Mouse (Mus musculus): ENCODE data around the gene Btbd16. TPM values are rescaled to one million over a fixed set of nuclear protein-coding genes. Genes with fewer than 3 reads are reported as not detected.
A peak's percentile ranks its signal among the peaks of the same experiment; 100 is the strongest.

Btbd16 gene
- total RNA-seq (2021): under 1 TPM; 0.37 to 0.60 TPM
- long read RNA-seq, experiment 1, partial matches to known transcripts: 0 of 2 reads
- long read RNA-seq, experiment 1, other reads (novel, unspliced or antisense): 2 of 2 reads
- long read RNA-seq, experiment 2, partial matches to known transcripts: 1 of 5 reads
- long read RNA-seq, experiment 2, other reads (novel, unspliced or antisense): 4 of 5 reads

- no peak for DNase-seq (ENCODE audit: low spot score in 2 of 2)
Observed at GRCm38 (mm10) chr7:130773914-130774630, at the start of gene Btbd16. TSS of gene Btbd16 (plus strand) at chr7:130774069.

- DNase-seq (ENCODE audit: low spot score in 2 of 2): peak; percentile 42 to 76
Observed at GRCm38 (mm10) chr7:130726185-130726584, 47.7 kb upstream of the Btbd16 start.

- DNase-seq (ENCODE audit: low spot score in 2 of 2): no peak
Observed at GRCm38 (mm10) chr7:130726724-130727422, 47.0 kb upstream of the Btbd16 start.

- no peak for DNase-seq (ENCODE audit: low spot score in 2 of 2)
Observed at GRCm38 (mm10) chr7:130727560-130727959, 46.3 kb upstream of the Btbd16 start.

GRCm38 (mm10) chr7:130731792-130732191, 42.1 kb upstream of the Btbd16 start:
- no peak for DNase-seq (ENCODE audit: low spot score in 2 of 2)

- DNase-seq (ENCODE audit: low spot score in 2 of 2): no peak
Observed at GRCm38 (mm10) chr7:130732908-130733307, 41.0 kb upstream of the Btbd16 start.

GRCm38 (mm10) chr7:130733423-130733822, 40.4 kb upstream of the Btbd16 start:
- DNase-seq (ENCODE audit: low spot score in 2 of 2): no peak

- no peak for DNase-seq (ENCODE audit: low spot score in 2 of 2)
Observed at GRCm38 (mm10) chr7:130734195-130734787, 39.6 kb upstream of the Btbd16 start.

GRCm38 (mm10) chr7:130741099-130741498, 32.8 kb upstream of the Btbd16 start:
- DNase-seq (ENCODE audit: low spot score in 2 of 2): no peak

GRCm38 (mm10) chr7:130743239-130744025, 30.4 kb upstream of the Btbd16 start:
- DNase-seq (ENCODE audit: low spot score in 2 of 2): no peak

- DNase-seq (ENCODE audit: low spot score in 2 of 2): no peak
Observed at GRCm38 (mm10) chr7:130749165-130749564, 24.7 kb upstream of the Btbd16 start.

GRCm38 (mm10) chr7:130750752-130751490, 22.9 kb upstream of the Btbd16 start:
- DNase-seq (ENCODE audit: low spot score in 2 of 2): peak in 1 of 2 experiments; percentile 44

- no peak for DNase-seq (ENCODE audit: low spot score in 2 of 2)
Observed at GRCm38 (mm10) chr7:130751678-130752077, 22.2 kb upstream of the Btbd16 start.

GRCm38 (mm10) chr7:130754790-130755189, 19.1 kb upstream of the Btbd16 start:
- DNase-seq (ENCODE audit: low spot score in 2 of 2): no peak

GRCm38 (mm10) chr7:130756343-130756835, 17.5 kb upstream of the Btbd16 start:
- no peak for DNase-seq (ENCODE audit: low spot score in 2 of 2)

- DNase-seq (ENCODE audit: low spot score in 2 of 2): no peak
Observed at GRCm38 (mm10) chr7:130757326-130757865, 16.5 kb upstream of the Btbd16 start.

- DNase-seq (ENCODE audit: low spot score in 2 of 2): peak; percentile 68 to 83
Observed at GRCm38 (mm10) chr7:130762071-130762897, 11.6 kb upstream of the Btbd16 start.

GRCm38 (mm10) chr7:130764160-130764559, 9.7 kb upstream of the Btbd16 start:
- DNase-seq (ENCODE audit: low spot score in 2 of 2): no peak
